Mouse (Mus musculus) E14TG2a.4 (cell line): ENCODE data around the gene Mturn.

Experiments used
- H3K27me3 ChIP-seq: 2 replicates; pipeline ENCODE4 v1.6.1; 2014; ENCODE audit warnings: low read length, control low read depth; ENCODE audit not compliant: insufficient read depth
- H3K36me3 ChIP-seq: 2 replicates; pipeline ENCODE4 v1.6.1; 2014; ENCODE audit warnings: low read length, control low read depth; ENCODE audit not compliant: insufficient read depth
- H3K4me1 ChIP-seq: replicated peaks from 2 replicates; pipeline ENCODE4 v1.6.1; 2014; ENCODE audit warnings: low read depth, low read length, control low read depth
- H3K4me3 ChIP-seq: replicated peaks from 2 replicates; pipeline ENCODE4 v1.5.1; 2014; ENCODE audit warnings: mild to moderate bottlenecking, low read length
- H3K9me3 ChIP-seq: 2 replicates; pipeline ENCODE4 v1.6.1; 2014; ENCODE audit warnings: low read length, control low read depth
- CTCF ChIP-seq: conservative IDR thresholded peaks from 2 replicates; pipeline ENCODE4 v1.5.1; 2014; ENCODE audit warnings: low read length
- NANOG ChIP-seq: IDR thresholded peaks from 2 replicates; pipeline ENCODE4 v1.6.1; 2014; ENCODE audit warnings: borderline replicate concordance, low read length, mixed read lengths
- POU5F1 ChIP-seq: IDR thresholded peaks from 2 replicates; pipeline ENCODE4 v1.6.1; 2014; ENCODE audit warnings: low read length, borderline replicate concordance

The Mturn gene

DNA sequence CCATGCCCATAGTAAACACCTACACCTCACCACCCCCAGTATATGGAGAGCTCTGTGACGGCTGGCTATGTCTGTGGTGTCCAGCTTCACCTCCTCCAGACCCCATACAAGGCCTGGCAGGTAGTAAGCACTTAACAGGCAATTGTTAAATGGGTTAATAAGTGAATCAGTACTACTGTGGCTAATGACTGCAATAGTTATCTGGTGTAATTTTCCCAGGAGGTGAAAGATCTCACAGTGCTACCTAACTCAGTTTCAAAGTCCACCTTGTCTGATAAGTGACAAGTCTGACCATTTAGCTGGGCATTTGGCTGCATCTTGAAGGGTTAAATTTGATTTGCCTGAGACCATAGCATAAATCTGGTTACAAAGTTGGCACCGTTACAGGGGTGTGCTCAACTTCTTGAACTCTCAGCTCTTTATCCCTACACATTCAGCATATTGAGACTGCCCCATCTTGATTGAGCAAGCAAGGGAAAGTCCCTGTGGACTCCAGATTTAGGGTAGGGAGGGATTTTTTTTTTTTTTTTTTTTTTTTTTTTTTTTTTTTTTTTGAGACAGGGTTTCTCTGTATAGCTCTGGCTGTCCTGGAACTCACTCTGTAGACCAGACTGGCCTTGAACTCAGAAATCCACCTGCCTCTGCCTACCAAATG lies 48.2 kb downstream of the Mturn start:
- TF ChIP-seq POU5F1 (no peak), NANOG (no peak), CTCF (no peak)
- no peak overlapping the region for H3K4me3 ChIP-seq
- H3K27me3 ChIP-seq: no peaks in the 10 kb centered on the region
- peaks cover 25% of the 10 kb centered on the region for H3K9me3 ChIP-seq
- H3K4me1 ChIP-seq: no peaks in the 10 kb centered on the region
- H3K36me3 ChIP-seq: no peaks in the 10 kb centered on the region

GRCm38 (mm10) chr6:54731726-54732125 lies 50.3 kb downstream of the Mturn start:
- TF ChIP-seq CTCF: no peak
- TF ChIP-seq NANOG: no peak
- no peak for TF ChIP-seq POU5F1
- no peak overlapping the region for H3K4me3 ChIP-seq
- no peaks in the 10 kb centered on the region for H3K27me3 ChIP-seq
- no peaks in the 10 kb centered on the region for H3K4me1 ChIP-seq
- peaks cover 25% of the 10 kb centered on the region for H3K9me3 ChIP-seq
- no peaks in the 10 kb centered on the region for H3K36me3 ChIP-seq

GRCm38 (mm10) chr6:54732721-54733120 lies 51.3 kb downstream of the Mturn start:
- Histone ChIP-seq H3K4me1 (no peaks in the 10 kb centered on the region), H3K9me3 (peaks cover 25% of the 10 kb centered on the region), H3K4me3 (no peak overlapping the region), H3K36me3 (no peaks in the 10 kb centered on the region), H3K27me3 (no peaks in the 10 kb centered on the region)
- TF ChIP-seq NANOG: no peak
- TF ChIP-seq POU5F1: no peak

- TF ChIP-seq POU5F1: no peak
- no peak for TF ChIP-seq CTCF
- TF ChIP-seq NANOG: no peak
- H3K4me3 ChIP-seq: no peak overlapping the region
Measured at GRCm38 (mm10) chr6:54736126-54736525, 54.7 kb downstream of the Mturn start.

GRCm38 (mm10) chr6:54737255-54737654 lies 55.8 kb downstream of the Mturn start:
- no peaks in the 10 kb centered on the region for H3K4me1 ChIP-seq
- no peak overlapping the region for H3K4me3 ChIP-seq
- H3K27me3 ChIP-seq: no peaks in the 10 kb centered on the region; the same call in 1 of the 2 replicates
- H3K9me3 ChIP-seq: peaks cover 11% of the 10 kb centered on the region
- TF ChIP-seq CTCF (no peak), NANOG (no peak), POU5F1 (no peak)
- H3K36me3 ChIP-seq: no peaks in the 10 kb centered on the region

More at GRCm38 (mm10) chr6:54736126-54736525, 54.7 kb downstream of the Mturn start:
- peaks cover 21% of the 10 kb centered on the region for H3K9me3 ChIP-seq
- H3K27me3 ChIP-seq: no peaks in the 10 kb centered on the region; the same call in 1 of the 2 replicates
- no peaks in the 10 kb centered on the region for H3K4me1 ChIP-seq
- no peaks in the 10 kb centered on the region for H3K36me3 ChIP-seq

- Histone ChIP-seq H3K4me3 (no peak overlapping the region), H3K27me3 (no peaks in the 10 kb centered on the region; the same call in 1 of the 2 replicates), H3K4me1 (no peaks in the 10 kb centered on the region), H3K36me3 (no peaks in the 10 kb centered on the region), H3K9me3 (peaks cover 7% of the 10 kb centered on the region)
- no peak for TF ChIP-seq POU5F1
- TF ChIP-seq CTCF: no peak
- TF ChIP-seq NANOG: no peak
Measured at GRCm38 (mm10) chr6:54737684-54738083, 56.3 kb downstream of the Mturn start.

- TF ChIP-seq CTCF: no peak
- TF ChIP-seq NANOG: no peak
- Histone ChIP-seq H3K4me1 (no peaks in the 10 kb centered on the region), H3K27me3 (no peaks in the 10 kb centered on the region), H3K9me3 (no peaks in the 10 kb centered on the region), H3K4me3 (no peak overlapping the region), H3K36me3 (no peaks in the 10 kb centered on the region)
Measured at GRCm38 (mm10) chr6:54749056-54749455, 67.6 kb downstream of the Mturn start.

- Histone ChIP-seq H3K4me1 (no peaks in the 10 kb centered on the region), H3K9me3 (peaks cover 17% of the 10 kb centered on the region), H3K36me3 (no peaks in the 10 kb centered on the region), H3K27me3 (no peaks in the 10 kb centered on the region), H3K4me3 (no peak overlapping the region)
- TF ChIP-seq CTCF (no peak), POU5F1 (no peak), NANOG (no peak)
Measured at GRCm38 (mm10) chr6:54751621-54752020, 70.2 kb downstream of the Mturn start.

- no peak for TF ChIP-seq NANOG
- no peak for TF ChIP-seq POU5F1
- TF ChIP-seq CTCF: no peak
- Histone ChIP-seq H3K4me3 (no peak overlapping the region), H3K9me3 (peaks cover 17% of the 10 kb centered on the region), H3K4me1 (no peaks in the 10 kb centered on the region), H3K27me3 (no peaks in the 10 kb centered on the region), H3K36me3 (no peaks in the 10 kb centered on the region)
Measured at GRCm38 (mm10) chr6:54752076-54752475, 70.7 kb downstream of the Mturn start.
